Comparison of ENCODE assay signal across 17 mouse cellular contexts in the genomic region with DNA sequence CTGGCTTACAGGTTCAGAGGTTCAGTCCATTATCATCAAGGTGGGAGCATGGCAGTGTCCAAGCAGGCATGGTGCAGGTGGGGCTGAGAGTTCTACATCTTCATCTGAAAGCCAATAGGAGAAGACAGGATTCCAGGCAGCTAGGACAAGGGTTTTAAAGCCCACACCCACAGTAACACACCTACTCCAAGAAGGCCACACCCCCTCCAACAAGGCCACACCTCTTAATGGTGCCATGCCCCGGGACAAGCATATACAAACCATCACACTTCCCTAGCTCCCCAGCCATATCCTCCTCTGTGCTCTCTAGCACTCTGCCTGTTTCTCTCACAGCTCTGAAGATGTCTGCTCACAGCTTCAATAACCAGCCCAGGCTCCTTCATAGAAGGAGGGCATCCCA.
"Had no signal": no experiment of that assay in that cellular context is flagged by ENCODE, and none has a peak within 500 bp of the region (broad histone marks: within the 10 kb centered on the region; RNA-seq: fewer than 3 reads in every experiment).

No protein-coding gene starts in this region.

- H3K27ac ChIP-seq: midbrain, embryonic 10.5 days; midbrain, embryonic 12.5 days; neural tube, embryonic 13.5 days; neural tube, embryonic 15.5 days had no signal

- H3K4me3 ChIP-seq: midbrain, embryonic 10.5 days; midbrain, embryonic 12.5 days; myocyte; neural tube, embryonic 13.5 days; neural tube, embryonic 15.5 days had no signal

- DNase-seq: lung, embryonic 14.5 days; lung, postnatal 10 days; lung, postnatal 4 days; midbrain, embryonic 14.5 days; retina, postnatal 1 day; right cerebral cortex, adult 18-20 months; right cerebral cortex, postnatal 25 days; right cerebral cortex, postnatal 4 days; spleen, adult 18-20 months; thymus, adult 18-20 months; thymus, postnatal 14 days; thymus, postnatal 36 days had no signal

- H3K4me1 ChIP-seq: midbrain, embryonic 10.5 days; midbrain, embryonic 12.5 days; neural tube, embryonic 13.5 days; neural tube, embryonic 15.5 days had no signal
